Mouse (Mus musculus): ENCODE results near the gene Clic3. TPM values are rescaled to one million over a fixed set of nuclear protein-coding genes. Genes with fewer than 3 reads are reported as not detected.

The Clic3 gene
- polyA plus RNA-seq (2017; shearing (Covaris generic)) = 4.6 TPM

GRCm38 (mm10) chr2:25456205-25456953, at the start of gene Clic3:
Clic3 (plus strand) TSS chr2:25456838.

GRCm38 (mm10) chr2:25422587-25423410, 33.8 kb upstream of the Clic3 start, which contains the start of gene Fut7:
Fut7 (plus strand) TSS chr2:25423267.

GRCm38 (mm10) chr2:25428442-25429236, 28.0 kb upstream of the Clic3 start, which contains the start of gene Abca2:
Abca2 (plus strand) TSS chr2:25428703.

GRCm38 (mm10) chr2:25460551-25461309, 4.1 kb downstream of the Clic3 start, which contains the start of gene Paxx:
Paxx (minus strand) TSS chr2:25461094.

GRCm38 (mm10) chr2:25469969-25470368, 13.3 kb downstream of the Clic3 start, which contains the start of gene Ptgds:
Ptgds (minus strand) TSS chr2:25470046.

GRCm38 (mm10) chr2:25493476-25493961, 36.9 kb downstream of the Clic3 start, which contains the start of gene Lcn12:
Lcn12 (minus strand) TSS chr2:25493911.

GRCm38 (mm10) chr2:25500576-25501405, 44.2 kb downstream of the Clic3 start, which contains the start of gene Fbxw5:
Fbxw5 (plus strand) TSS chr2:25500750.

GRCm38 (mm10) chr2:25501593-25502486, 45.2 kb downstream of the Clic3 start, which contains the start of gene C8g:
C8g (minus strand) TSS chr2:25501719.

Other genes starting within 250 kb of the Clic3 start
- 167 TPM for gene Nelfb, start 245.3 kb upstream of the Clic3 start, polyA plus RNA-seq (2017; shearing (Covaris generic))
- not detected for gene Stpg3, start 242.2 kb upstream of the Clic3 start, polyA plus RNA-seq (2017; shearing (Covaris generic))
- not detected for gene Fam166a, start 238.1 kb upstream of the Clic3 start, polyA plus RNA-seq (2017; shearing (Covaris generic))
- 235 TPM for gene Tubb4b, start 232.1 kb upstream of the Clic3 start, polyA plus RNA-seq (2017; shearing (Covaris generic))
- not detected for gene Slc34a3, start 222.5 kb upstream of the Clic3 start, polyA plus RNA-seq (2017; shearing (Covaris generic))
- gene Rnf224, start 220.1 kb upstream of the Clic3 start, polyA plus RNA-seq (2017; shearing (Covaris generic)) = not detected
- not detected for gene Rnf208, start 214.6 kb upstream of the Clic3 start, polyA plus RNA-seq (2017; shearing (Covaris generic))
- gene Cysrt1, start 214.4 kb upstream of the Clic3 start, polyA plus RNA-seq (2017; shearing (Covaris generic)) = not detected
- 10.4 TPM for gene AL732309.1, start 210.0 kb upstream of the Clic3 start, polyA plus RNA-seq (2017; shearing (Covaris generic))
- 16.9 TPM for gene Tmem203, start 201.4 kb upstream of the Clic3 start, polyA plus RNA-seq (2017; shearing (Covaris generic))
- 3.8 TPM for gene Tprn, start 194.2 kb upstream of the Clic3 start, polyA plus RNA-seq (2017; shearing (Covaris generic))
- gene Ssna1, start 184.4 kb upstream of the Clic3 start, polyA plus RNA-seq (2017; shearing (Covaris generic)) = 144 TPM
- 106 TPM for gene Anapc2, start 184.4 kb upstream of the Clic3 start, polyA plus RNA-seq (2017; shearing (Covaris generic))
- not detected for gene Tmem210, start 168.7 kb upstream of the Clic3 start, polyA plus RNA-seq (2017; shearing (Covaris generic))
- gene Lrrc26, start 166.9 kb upstream of the Clic3 start, polyA plus RNA-seq (2017; shearing (Covaris generic)) = not detected
- 0.11 TPM for gene Grin1, start 137.7 kb upstream of the Clic3 start, polyA plus RNA-seq (2017; shearing (Covaris generic))
- gene Man1b1, start 124.5 kb upstream of the Clic3 start, polyA plus RNA-seq (2017; shearing (Covaris generic)) = 24.2 TPM
- gene Dpp7, start 100.5 kb upstream of the Clic3 start, polyA plus RNA-seq (2017; shearing (Covaris generic)) = 25.1 TPM
- 19.7 TPM for gene Uap1l1, start 91.2 kb upstream of the Clic3 start, polyA plus RNA-seq (2017; shearing (Covaris generic))
- 0.39 TPM for gene Sapcd2, start 84.5 kb upstream of the Clic3 start, polyA plus RNA-seq (2017; shearing (Covaris generic))
- gene Entpd2, start 61.0 kb upstream of the Clic3 start, polyA plus RNA-seq (2017; shearing (Covaris generic)) = 0.56 TPM
- 3.4 TPM for gene Npdc1, start 57.5 kb upstream of the Clic3 start, polyA plus RNA-seq (2017; shearing (Covaris generic))
- gene Fut7, start 33.6 kb upstream of the Clic3 start, polyA plus RNA-seq (2017; shearing (Covaris generic)) = 11.3 TPM
- gene Abca2, start 28.1 kb upstream of the Clic3 start, polyA plus RNA-seq (2017; shearing (Covaris generic)) = 24.7 TPM
- gene Paxx, start 4.3 kb downstream of the Clic3 start, polyA plus RNA-seq (2017; shearing (Covaris generic)) = 96.1 TPM
- not detected for gene Ptgds, start 13.2 kb downstream of the Clic3 start, polyA plus RNA-seq (2017; shearing (Covaris generic))
- gene Lcn12, start 37.1 kb downstream of the Clic3 start, polyA plus RNA-seq (2017; shearing (Covaris generic)) = not detected
- 115 TPM for gene Fbxw5, start 43.9 kb downstream of the Clic3 start, polyA plus RNA-seq (2017; shearing (Covaris generic))
- gene C8g, start 44.9 kb downstream of the Clic3 start, polyA plus RNA-seq (2017; shearing (Covaris generic)) = 10.0 TPM
- 107 TPM for gene Traf2, start 90.1 kb downstream of the Clic3 start, polyA plus RNA-seq (2017; shearing (Covaris generic))
- 388 TPM for gene Edf1, start 101.0 kb downstream of the Clic3 start, polyA plus RNA-seq (2017; shearing (Covaris generic))
- 1.6 TPM for gene Mamdc4, start 118.0 kb downstream of the Clic3 start, polyA plus RNA-seq (2017; shearing (Covaris generic))
- 62.9 TPM for gene Phpt1, start 118.4 kb downstream of the Clic3 start, polyA plus RNA-seq (2017; shearing (Covaris generic))
- gene Ajm1, start 124.9 kb downstream of the Clic3 start, polyA plus RNA-seq (2017; shearing (Covaris generic)) = 0.42 TPM
- 7.5 TPM for gene Rabl6, start 151.7 kb downstream of the Clic3 start, polyA plus RNA-seq (2017; shearing (Covaris generic))
- gene Ccdc183, start 160.8 kb downstream of the Clic3 start, polyA plus RNA-seq (2017; shearing (Covaris generic)) = not detected
- gene Tmem141, start 165.2 kb downstream of the Clic3 start, polyA plus RNA-seq (2017; shearing (Covaris generic)) = 1.5 TPM
- 6.2 TPM for gene Fcna, start 171.2 kb downstream of the Clic3 start, polyA plus RNA-seq (2017; shearing (Covaris generic))
- gene Lcn8, start 196.3 kb downstream of the Clic3 start, polyA plus RNA-seq (2017; shearing (Covaris generic)) = not detected
- gene Lcn5, start 201.1 kb downstream of the Clic3 start, polyA plus RNA-seq (2017; shearing (Covaris generic)) = not detected
- not detected for gene Lcn6, start 219.9 kb downstream of the Clic3 start, polyA plus RNA-seq (2017; shearing (Covaris generic))
- not detected for gene Lcn10, start 225.9 kb downstream of the Clic3 start, polyA plus RNA-seq (2017; shearing (Covaris generic))
- gene Obp2a, start 243.2 kb downstream of the Clic3 start, polyA plus RNA-seq (2017; shearing (Covaris generic)) = 1.1 TPM
- 166 TPM for gene Bmyc, start 249.9 kb downstream of the Clic3 start, polyA plus RNA-seq (2017; shearing (Covaris generic))